Mouse (Mus musculus) lung, postnatal 14 days (tissue): ENCODE data around the gene Nln.

ENCODE experiments used
- DNase-seq: peaks from one replicate; pipeline ENCODE4 v3.0.0; 2021

Gene Nln

GRCm38 (mm10) chr13:104041481-104041880 is 67.9 kb downstream of the Nln start:
- DNase-seq = no peak

GRCm38 (mm10) chr13:104040950-104041349 is 68.5 kb downstream of the Nln start:
- DNase-seq = no peak

DNA sequence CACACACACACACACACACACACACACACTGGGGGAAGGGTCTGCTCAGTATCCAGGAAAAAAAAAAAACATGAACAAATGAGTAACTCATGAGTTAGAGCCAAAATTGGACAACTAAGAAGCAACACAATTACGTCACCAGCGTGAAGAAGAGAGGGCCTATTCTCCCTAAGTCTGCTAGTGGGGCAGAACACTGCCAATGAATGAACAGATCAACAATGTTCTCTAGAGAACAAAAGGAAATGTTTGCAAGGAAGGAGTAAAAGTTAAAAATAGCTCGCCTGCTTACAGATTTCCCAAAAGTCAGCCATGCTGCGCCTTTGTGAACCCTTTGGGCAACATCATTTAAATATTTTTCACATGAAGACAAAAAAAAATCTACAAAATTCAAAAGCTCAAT is 69.6 kb downstream of the Nln start:
- DNase-seq = no peak

DNA sequence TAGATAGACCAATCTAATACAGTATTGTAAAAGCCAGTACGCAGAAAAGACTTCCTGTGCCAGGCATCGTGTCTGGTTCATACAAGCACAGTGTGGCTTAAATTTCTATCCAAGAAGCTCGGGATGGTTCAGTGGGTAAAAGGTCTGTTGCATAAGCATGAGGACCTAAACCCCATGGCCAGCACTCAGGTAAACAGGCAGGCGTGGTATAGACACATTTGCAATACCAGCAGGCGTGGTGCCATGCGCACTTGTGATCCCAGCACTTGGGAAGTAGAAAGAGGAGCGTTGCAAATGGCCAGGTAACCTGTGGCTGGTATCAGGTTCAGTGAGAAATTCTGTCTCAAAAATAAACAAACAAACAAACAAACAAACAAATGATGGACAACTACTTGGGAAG is 70.5 kb downstream of the Nln start:
- no peak for DNase-seq

DNA sequence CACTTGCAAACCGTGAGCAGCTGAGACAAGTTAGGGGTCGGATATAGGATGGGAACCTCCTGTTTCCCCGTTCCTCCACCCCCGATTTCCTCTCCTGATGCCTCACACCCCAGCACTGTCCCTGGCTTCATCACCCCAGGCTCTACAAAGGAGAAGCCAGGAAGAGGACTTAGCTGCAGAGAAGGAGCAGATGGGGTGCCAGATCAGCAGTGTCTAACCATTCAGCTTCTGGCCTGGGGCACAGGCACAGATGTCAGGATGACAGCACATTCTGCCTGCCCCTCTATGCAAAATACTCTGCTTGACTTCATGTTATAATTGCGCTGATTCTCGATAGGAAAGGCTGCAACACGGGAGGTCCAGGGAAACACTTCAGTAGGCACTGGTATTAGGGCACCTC is 71.1 kb downstream of the Nln start:
- no peak for DNase-seq

GRCm38 (mm10) chr13:104037531-104038290 is 71.7 kb downstream of the Nln start:
- peak; percentile 50 for DNase-seq

DNA sequence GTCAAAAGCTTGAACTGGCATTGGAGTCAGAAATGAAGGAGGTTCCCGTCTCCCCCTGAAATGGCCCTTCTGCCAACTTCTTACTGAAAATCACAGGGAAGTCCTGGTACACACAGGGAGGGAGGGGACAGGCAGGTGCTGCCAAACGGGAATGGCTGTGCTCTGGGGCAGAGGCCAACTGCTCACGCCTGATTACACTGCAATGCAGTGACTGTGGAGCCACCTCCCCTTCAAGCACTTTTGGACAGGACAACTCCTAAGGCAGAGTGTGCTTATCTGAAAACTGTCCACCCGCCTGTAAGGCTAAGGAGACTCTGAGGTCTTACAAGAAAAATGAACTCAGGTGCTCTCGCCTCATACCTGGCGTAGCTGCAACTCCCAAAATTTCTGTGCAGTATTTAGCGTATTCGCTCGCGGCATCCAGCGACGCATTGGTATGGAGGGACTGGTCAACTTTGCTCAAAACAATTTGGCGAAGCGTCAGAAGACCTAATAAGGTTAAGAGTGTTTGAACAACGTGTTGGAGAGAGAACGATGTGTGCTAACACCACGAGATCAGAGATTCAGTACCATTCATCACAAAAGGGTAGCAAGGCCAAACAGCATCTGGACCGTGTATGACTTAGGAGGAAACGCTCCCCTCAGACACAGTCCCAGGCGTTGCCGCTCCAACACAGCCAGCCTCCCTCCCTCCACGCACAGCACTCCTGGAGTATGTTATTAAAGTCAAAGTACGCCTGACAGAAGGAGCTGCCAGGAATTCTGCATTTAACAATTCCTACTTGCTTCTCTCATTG is 72.7 kb downstream of the Nln start:
- DNase-seq = peak; percentile 71

GRCm38 (mm10) chr13:104035651-104036050 is 73.8 kb downstream of the Nln start:
- DNase-seq = no peak

DNA sequence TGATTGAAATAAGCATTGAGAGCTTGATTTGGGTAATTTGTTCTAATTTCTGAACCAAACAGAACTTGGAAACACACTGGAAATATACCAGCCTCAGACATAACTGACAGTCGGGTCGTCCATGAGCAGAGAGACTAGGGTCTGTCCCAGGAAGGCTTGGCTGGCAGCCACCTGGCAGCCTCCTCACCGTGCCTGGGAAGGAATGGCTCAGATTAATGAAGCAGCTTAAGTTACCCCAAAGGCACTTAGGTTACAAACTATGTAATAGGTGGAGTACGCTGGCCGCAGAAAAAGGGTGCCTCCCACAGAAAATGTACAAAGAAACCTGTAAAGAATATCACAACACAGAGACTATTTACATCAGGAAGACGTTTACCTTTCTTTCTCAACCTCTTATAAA is 74.6 kb downstream of the Nln start:
- DNase-seq = no peak

GRCm38 (mm10) chr13:104032620-104033133 is 76.7 kb downstream of the Nln start:
- no peak for DNase-seq

DNA sequence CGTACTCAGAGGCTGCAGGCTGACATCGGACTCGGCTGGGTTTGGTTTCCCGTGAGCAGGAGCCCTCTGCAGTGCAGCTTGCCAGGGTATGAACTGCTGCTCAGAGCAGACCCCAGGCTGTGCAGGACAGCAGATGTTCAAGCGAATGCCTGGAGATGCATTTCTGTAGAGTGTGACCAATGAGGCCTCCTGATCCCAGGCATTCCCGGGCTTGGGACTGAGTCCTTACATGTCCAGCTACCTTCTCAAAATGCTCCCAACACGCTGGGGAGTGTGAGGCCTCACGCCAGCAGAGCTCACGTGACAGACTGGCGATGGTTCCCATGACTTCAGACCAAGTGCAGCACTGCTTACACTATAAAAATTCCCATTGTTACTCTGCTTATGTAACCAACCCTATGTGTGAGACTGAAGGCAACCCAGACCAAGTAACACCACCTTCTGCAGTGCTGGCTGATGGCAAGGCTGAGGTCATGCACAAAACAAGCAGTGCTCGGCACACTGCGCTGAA is 77.5 kb downstream of the Nln start:
- peak; percentile 57 for DNase-seq

DNA sequence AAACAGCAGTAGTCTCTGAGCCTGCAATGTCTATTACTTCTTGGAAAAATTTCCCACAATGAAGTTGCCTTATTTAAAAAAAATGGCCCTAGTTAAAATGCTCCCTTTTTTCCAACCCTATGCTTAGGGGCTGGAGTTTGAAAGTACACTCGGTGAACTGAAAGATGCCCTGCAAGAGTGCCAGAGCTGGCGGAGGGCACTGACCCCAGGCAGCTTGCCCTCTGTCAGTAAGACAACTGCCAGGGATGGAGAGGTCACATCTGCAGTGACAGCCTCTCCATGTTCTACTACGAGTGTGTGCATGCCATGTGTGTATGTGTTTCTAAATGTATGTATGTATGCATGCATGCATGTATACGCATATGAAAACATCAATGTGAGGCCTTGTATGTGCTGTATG is 78.5 kb downstream of the Nln start:
- no peak for DNase-seq

GRCm38 (mm10) chr13:104029511-104029910 is 79.9 kb downstream of the Nln start:
- no peak for DNase-seq

- DNase-seq = no peak
Observed at GRCm38 (mm10) chr13:104029089-104029488, 80.3 kb downstream of the Nln start.

GRCm38 (mm10) chr13:104026525-104026924 is 82.9 kb downstream of the Nln start:
- DNase-seq = no peak

DNA sequence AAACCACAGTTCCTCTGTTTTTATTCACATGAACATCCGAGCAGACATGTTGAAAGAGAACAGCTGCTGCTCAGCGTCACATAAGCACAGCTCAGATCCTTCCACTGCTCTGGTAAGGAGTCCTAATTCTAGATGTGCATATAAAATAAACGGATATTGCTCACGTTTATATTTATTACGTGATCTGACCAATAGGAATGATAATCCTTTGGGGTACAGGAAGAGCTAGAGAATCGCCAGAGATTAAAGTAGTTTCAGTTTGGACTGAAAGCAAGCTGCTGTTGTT is 83.8 kb downstream of the Nln start:
- DNase-seq = no peak

GRCm38 (mm10) chr13:104024856-104025709 is 84.3 kb downstream of the Nln start:
- no peak for DNase-seq

DNA sequence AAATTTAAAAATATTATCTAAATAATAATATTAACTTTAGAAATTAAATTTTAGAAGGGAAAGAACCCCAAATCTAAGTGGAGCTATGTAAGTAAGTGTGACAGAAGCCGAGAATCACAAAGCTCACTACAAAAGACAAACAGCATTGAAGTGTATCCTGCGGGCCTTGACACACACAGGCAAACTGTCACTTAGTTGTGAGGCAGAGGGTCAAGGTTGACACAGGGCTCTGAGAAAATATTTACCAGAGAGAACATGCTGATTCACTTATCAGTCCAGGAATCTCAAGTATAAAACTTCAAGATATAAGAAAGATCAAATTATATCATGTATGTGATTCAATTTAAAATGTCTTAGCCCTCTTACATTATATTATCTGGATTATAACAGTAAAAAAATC is 85.1 kb downstream of the Nln start:
- no peak for DNase-seq

DNA sequence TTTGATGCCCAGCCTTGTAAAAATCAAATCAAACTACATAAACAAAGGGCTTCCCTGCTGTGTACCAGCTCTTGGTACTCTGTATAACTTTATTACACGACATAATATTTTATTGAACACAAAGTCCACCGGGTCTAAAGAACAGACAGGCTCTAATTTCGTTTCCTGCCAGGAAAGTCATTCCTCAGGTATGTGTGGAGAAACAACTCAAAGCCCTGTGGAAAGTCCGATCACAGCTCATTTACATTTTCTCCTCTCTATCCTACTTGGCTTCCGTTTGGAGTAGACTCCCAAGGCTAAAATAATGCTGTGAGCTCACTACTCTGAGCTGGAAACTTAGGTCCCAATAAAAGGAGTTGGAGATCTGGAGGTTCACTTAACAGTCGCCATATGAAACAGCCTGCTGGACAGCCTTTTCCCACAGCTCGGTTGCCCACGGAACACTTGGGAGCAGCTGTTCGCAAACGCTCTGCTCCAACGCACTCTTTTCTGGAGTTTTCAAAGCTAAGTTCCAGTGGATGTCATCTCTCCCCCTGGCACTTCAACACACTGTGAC is 86.0 kb downstream of the Nln start:
- no peak for DNase-seq

GRCm38 (mm10) chr13:104018466-104019076 is 90.8 kb downstream of the Nln start:
- DNase-seq = no peak

DNA sequence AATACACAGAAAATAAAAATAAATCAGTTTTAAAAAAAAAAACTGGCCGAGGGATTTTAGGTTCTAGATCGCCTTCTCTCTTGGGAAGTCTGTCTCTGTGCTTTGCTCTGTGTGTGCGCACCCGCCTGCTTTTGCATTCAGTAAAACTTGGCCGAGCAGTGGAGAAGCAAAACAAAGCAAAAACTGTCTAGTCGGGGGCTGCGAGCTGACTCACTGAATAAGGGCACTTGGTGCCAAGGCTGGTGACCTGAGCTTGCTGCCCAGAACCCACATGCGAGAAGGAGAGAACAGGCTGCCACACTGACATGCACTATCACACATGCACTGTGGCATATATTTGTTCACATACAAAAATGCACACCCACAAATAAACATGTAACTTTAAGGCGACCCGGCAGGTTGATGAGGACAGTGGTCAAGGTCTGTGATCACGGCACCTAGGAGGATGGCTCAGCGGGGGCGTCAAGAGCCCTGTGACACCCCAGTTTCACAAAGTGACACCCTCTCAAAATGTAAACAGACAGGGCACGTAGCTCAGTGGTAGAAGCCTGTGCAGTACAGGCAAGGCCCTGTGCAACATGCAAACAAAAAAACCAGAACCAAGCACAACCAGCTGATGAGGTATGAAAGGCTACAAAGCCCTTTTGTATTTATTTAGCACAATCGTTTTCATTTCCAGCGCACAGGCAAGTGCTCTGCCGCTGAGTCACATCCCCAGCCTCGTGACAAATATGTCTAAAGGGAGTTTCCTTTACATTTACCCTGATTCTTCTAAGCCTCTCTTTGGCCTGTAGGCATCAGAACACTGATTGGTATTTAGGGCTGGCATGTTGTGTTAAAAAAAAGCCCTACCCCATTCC is 93.9 kb downstream of the Nln start:
- no peak for DNase-seq
